Mouse (Mus musculus): ENCODE data around the gene Sgms1.

GRCm38 (mm10) chr19:32249181-32250130, 140.1 kb downstream of the Sgms1 start:
- TF ChIP-seq MYOG (IDR thresholded peaks at IDR 0.05; ENCODE audit: control insufficient read depth in 1 of 3, insufficient read depth in 1 of 3, insufficient read length in 2 of 3, low read depth in 2 of 3) (no peak), MAX (IDR thresholded peaks at IDR 0.05; ENCODE audit: low read depth) (no peak), POLR2A (IDR thresholded peaks at IDR 0.05; ENCODE audit: insufficient read length, low read depth) (no peak)

Measured in myocyte (in vitro differentiated cells).